Mouse (Mus musculus): ENCODE data around the gene C87436.
A peak's percentile ranks its signal among the peaks of the same experiment; 100 is the strongest.

C87436 gene

DNA sequence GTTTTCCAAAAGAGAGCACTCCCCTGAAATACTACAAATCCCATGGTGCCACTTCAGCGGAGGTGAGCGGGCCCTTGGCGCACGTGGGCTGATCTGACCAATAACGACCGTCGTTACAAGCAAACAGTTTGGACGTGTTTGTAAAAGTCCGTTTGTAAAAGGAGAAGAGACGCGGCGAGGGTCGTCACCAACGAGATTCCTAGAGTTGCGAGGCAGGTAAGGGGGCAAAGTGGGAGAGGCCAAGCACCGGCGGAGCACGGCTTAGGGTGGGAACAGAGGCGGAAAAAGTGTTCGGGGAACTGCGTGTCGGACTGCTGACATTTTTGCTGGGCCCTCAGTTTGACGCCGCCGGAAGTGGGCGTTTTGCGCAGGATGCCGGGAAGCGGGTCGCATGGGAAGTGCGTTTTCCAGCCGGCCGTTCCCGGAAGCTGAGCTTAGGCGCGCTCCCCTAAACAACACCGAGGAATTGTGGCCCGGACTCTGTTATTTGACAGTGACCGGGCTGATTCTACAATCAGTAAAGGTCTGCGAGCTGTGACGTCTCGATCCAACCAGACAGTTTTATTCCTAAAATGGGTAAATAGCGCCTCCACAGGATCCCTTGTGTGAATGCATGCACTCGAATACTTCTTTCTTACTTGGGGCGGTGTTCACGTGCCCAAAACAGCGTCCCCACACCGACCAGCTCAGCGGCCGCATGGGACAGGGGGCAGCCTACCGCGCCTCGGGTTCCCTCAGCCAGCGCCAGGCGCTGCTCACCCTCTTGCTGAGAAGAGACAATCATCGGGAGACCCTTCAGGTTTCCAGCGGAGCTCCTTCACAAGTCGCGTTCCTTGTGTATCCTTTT lies at the start of gene C87436:
C87436 (plus strand) TSS at position 103 of the 847 bp plus-strand sequence.
- DNase-seq: peak; percentile 99

- DNase-seq: peak; percentile 88
Measured at GRCm38 (mm10) chr6:86388461-86388860, 49.7 kb upstream of the C87436 start.

- no peak for DNase-seq
Measured at GRCm38 (mm10) chr6:86391326-86391725, 46.8 kb upstream of the C87436 start.

GRCm38 (mm10) chr6:86393187-86393586 lies 45.0 kb upstream of the C87436 start:
- no peak for DNase-seq

GRCm38 (mm10) chr6:86394078-86394720 lies 44.0 kb upstream of the C87436 start:
- DNase-seq: peak; percentile 82

- peak; percentile 80 for DNase-seq
Measured at GRCm38 (mm10) chr6:86395021-86395420, 43.2 kb upstream of the C87436 start.

DNA sequence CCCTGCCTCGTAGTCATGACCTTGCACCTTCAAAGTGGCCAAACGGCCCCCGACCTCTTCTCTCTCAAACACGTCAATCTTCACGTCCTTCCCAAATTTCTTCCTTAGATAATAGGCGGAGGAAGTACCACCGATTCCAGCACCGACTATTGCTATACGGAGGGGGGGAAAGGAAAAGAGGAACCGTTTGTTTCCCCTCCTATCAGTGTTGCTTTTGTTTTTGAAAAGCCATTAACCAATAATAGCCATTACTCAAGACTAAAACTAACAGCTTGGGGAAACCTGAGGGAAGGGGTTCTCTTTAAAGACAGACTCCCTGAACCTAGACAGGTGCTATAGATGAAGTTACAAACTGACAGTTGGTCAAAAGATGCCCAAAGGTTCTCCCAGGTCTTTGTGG lies 42.2 kb upstream of the C87436 start:
- no peak for DNase-seq

GRCm38 (mm10) chr6:86396581-86397256 lies 41.5 kb upstream of the C87436 start, which contains the start of gene Pcyox1:
Gene Pcyox1, minus strand, starts transcription at chr6:86397154.
- DNase-seq: peak; percentile 99

DNA sequence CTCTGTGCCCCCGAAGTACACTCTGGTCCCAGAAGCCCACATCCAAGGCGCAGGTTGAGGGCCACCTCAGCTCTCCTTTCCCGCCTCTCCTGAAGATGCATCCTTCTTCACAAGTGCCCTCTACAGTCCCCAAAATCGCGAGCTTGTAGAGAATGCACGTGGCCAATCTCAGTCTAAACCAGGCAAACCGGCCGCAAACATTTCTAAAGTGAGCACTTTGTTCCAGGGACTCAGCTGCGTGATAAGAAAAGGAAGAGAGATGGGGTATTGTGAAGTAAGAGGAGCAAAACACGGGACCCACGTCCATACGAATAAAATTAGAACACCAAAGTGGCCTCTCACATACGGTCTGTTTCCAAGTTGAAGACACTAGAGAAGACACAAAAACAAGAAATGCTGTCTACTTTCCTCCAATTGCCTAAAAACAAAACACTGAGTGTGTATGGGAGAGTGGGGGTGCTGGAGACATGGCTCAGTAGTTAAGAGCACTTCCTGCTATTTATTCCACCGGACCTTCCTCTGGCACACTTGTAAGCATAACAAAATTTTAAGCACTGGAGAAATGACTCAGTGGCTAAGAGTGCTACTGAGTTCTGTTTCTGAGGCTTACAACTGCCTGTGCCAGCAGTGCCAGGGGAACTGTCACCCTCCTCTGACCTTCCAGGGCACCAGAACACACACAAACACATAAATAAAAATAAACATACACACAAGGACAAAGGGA lies 40.8 kb upstream of the C87436 start:
- DNase-seq: no peak

DNA sequence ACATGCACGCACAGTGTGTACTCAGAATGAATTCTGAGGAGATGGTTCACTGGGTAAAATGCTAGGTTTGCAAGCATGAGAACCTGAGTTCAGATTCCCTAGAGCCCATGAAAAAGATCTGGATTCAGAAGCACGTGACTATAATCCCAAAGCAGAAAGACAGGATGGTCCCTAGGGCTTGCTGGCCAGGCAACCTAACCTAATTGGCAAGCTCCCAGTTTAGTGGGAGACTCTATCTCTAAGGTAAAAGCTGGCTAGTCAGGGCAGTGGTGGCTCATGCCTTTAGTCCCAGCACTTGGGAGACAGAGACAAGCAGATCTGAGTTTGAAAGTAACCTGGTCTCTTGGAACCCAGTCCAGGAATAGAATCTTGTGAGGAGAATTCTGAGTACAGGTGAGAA lies 39.2 kb upstream of the C87436 start:
- DNase-seq: peak; percentile 66

GRCm38 (mm10) chr6:86399995-86400394 lies 38.2 kb upstream of the C87436 start:
- peak; percentile 57 for DNase-seq

DNA sequence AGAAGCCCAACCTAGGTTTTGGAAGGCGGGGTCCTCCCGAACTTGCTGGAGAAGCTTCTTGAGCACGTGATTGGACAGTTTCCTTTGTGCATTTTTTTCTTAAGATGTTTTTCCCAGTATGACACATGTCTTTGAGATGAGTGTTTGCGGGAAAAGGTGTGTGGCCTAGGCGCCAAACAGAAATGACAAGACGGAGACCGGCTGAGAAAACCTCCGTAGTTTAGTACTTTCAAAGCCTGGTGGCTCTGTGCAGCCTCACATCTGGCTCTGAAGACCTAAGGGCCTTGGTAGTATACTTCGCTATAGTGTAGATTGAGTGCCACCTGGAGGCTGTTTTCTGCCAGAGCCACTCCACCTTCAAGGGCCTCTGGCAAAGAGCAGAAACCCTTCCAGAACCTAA lies 37.2 kb upstream of the C87436 start:
- DNase-seq: peak; percentile 97

- DNase-seq: peak; percentile 64
Measured at GRCm38 (mm10) chr6:86402681-86403607, 35.2 kb upstream of the C87436 start.

GRCm38 (mm10) chr6:86403728-86404099 lies 34.5 kb upstream of the C87436 start:
- DNase-seq: no peak

GRCm38 (mm10) chr6:86404100-86404861 lies 33.9 kb upstream of the C87436 start, which contains the start of gene Tia1:
Gene Tia1, plus strand, starts transcription at chr6:86404219.
- peak; percentile 100 for DNase-seq

DNA sequence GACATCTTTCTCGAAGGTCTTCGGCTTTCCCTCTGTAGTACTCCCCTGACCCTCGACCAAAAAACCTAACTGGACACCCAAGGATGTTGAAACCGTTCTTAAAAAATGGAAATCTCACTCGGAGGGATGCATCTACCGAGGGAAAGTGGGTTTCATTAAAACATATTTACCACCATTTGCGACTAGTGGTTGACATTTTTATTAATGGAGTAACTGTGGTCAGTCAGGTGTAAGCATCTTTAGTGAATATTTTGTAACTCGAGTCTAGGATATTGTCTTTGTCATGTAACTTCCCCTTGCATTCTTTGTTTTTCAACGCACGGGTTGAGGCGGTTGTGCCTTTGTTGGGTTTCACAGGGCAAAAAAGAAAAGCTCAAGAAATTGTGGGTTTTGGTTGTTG lies 33.2 kb upstream of the C87436 start:
- peak; percentile 75 for DNase-seq

GRCm38 (mm10) chr6:86406306-86406705 lies 31.9 kb upstream of the C87436 start:
- DNase-seq: peak; percentile 77

GRCm38 (mm10) chr6:86418711-86419110 lies 19.5 kb upstream of the C87436 start:
- DNase-seq: no peak

GRCm38 (mm10) chr6:86419239-86419638 lies 18.9 kb upstream of the C87436 start:
- DNase-seq: peak; percentile 75

- DNase-seq: peak; percentile 49
Measured at GRCm38 (mm10) chr6:86420491-86420890, 17.7 kb upstream of the C87436 start.

DNA sequence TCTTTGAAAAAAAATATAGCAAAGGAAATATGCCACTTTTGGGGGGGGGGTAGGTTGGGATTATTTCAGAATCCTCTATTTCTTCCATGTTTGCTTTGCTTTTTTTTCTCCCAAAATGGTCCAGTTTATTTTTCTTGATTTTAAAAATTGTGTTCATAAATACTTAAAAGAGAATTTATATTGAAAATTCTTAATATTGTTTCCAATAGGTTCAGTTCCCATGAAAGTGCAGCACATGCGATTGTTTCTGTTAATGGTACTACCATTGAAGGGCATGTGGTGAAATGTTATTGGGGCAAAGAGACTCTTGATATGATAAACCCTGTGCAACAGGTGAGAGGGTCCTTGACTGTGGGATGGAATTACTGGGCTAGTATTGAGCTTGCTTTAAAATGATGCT lies 11.8 kb upstream of the C87436 start, which contains the start of gene Gm44790:
Gm44790 (plus strand) TSS at position 301 of the 400 bp plus-strand sequence.
- DNase-seq: no peak

Measured in heart, adult 11 months (tissue).